Mouse (Mus musculus): ENCODE results near the gene Sugct.

Sugct gene

DNA sequence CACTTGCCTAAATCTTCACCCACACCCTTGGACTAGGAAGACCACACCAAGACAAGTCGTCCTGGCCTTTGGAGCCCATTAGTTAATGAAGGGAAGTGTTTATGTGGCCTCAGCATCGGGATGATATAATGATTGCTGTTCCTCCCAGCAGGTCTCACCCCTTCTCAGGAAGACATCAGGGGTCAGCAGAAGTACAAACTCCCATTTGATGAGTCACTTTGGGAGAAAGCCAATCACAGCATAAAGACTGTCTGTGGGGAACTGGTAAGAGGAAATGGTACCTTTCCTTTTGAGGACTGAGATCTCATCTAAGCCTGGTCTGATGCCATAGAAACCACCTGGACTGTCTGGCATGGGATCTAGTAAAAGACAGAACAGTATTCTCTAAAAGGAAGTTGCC, 860.2 kb downstream of the Sugct start:
- no peak for TF ChIP-seq GATA4 (IDR thresholded peaks at IDR 0.05; ENCODE audit: insufficient replicate concordance, low read length)

DNA sequence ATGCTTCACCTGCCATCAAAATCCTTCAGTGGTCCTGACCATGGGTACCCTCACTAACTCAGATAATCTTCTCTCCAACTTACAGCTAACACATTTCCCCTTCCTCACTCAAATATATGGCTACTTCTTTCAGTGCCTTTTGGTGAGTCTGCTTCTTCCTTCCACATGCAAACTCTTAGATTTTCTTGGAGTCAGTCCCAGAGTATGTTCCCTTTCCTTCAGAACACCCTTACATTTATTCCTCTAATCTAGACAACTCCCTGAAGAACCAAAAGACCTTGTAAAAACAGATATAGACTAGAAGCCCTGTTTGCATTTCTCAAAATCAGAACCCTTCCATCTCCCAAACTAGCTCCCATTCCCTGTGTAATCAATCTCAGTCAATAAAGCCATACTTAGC, 862.3 kb downstream of the Sugct start:
- TF ChIP-seq GATA4 (IDR thresholded peaks at IDR 0.05; ENCODE audit: insufficient replicate concordance, low read length) = no peak

DNA sequence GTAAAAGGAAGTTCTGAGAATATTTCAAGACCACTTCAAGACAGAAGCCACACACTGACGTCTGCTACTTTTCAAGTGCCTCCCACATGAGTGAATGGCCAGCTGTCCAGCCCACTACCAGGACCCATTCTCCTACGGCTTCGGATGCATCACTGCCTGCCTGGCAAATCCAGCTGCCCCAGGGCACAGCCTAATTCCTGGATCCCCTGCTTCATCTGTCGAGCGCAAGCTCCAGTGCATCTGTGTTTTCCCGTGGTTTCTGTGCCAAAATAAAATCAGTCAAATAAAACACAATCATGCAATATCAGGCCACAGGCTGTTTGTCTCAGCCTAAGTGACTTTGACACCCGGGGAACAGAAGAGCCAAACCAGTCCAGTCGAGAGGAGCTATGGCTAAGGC, 863.5 kb downstream of the Sugct start:
- TF ChIP-seq GATA4 (IDR thresholded peaks at IDR 0.05; ENCODE audit: insufficient replicate concordance, low read length) = no peak

DNA sequence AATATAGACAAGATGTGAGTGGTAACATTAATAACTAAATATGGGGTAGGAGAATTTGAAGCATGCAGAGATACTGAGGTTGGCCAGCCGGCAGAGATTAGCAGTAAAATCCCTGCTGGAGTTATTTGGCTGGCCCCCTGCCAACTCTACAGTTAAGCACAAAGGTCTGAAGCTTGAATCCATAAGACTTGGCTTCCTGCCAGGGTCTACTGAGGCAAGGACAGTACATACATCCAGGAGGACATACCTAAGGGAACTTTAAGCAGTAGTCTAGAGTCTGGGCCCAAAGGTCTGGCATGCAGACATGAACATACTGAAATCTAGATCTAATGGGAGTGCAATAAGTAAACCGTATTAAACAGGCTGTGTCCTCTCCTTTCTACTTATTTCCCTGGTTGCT, 865.8 kb downstream of the Sugct start:
- TF ChIP-seq GATA4 (IDR thresholded peaks at IDR 0.05; ENCODE audit: insufficient replicate concordance, low read length) = no peak

- TF ChIP-seq GATA4 (IDR thresholded peaks at IDR 0.05; ENCODE audit: insufficient replicate concordance, low read length) = no peak
These were observed 869.7 kb downstream of the Sugct start for GRCm38 (mm10) chr13:16825619-16826018.

DNA sequence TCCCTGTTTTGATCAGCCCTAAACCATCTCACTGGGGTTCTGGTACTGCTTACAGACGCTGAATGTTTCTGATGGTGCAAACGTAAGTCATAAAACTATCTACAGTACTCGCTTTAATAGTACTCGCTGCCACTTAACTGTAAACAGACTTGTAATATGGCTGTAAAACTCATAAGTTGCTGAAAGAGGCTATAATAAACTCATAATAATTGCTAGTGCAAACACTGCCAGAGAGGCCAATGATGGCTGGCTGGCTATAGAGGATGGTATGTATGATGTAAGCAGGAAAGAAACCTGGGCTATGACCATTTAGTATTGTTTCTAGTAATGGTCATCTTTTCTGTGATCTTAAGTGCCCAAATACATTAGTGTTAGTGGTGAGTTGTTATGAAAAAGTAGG, 873.6 kb downstream of the Sugct start:
- TF ChIP-seq GATA4 (IDR thresholded peaks at IDR 0.05; ENCODE audit: insufficient replicate concordance, low read length) = no peak

DNA sequence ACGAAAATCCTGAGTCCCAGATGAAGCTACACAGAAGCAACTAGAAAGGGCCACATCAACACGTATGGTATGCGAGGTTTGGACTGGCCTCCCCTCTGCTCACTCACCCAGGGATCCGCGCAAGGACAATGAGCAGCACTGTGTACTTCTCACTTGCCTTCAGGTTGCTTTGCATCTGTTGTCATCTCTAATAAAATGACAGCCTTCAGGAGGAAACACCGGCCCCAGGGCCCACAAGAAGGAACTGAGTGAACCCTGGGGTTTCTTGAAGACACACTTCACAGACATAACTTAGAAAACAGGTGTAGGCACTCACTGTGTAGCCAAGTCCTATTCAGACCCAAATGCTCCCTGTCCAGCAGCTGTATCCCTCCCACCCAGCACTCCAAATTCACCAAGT, 877.9 kb downstream of the Sugct start:
- no peak for TF ChIP-seq GATA4 (IDR thresholded peaks at IDR 0.05; ENCODE audit: insufficient replicate concordance, low read length)

GRCm38 (mm10) chr13:16816747-16817146, 878.6 kb downstream of the Sugct start:
- TF ChIP-seq GATA4 (IDR thresholded peaks at IDR 0.05; ENCODE audit: insufficient replicate concordance, low read length) = no peak

GRCm38 (mm10) chr13:16812268-16812667, 883.1 kb downstream of the Sugct start:
- TF ChIP-seq GATA4 (IDR thresholded peaks at IDR 0.05; ENCODE audit: insufficient replicate concordance, low read length) = no peak
